Mouse (Mus musculus) c-Kit-negative CD71-positive TER-119-positive erythroid progenitor cells, embryonic 14.5 days (primary cell): Measurements from ENCODE around the gene Tnxb.
"Not testable (repeated sequence)": the region's sequence is repeated elsewhere in the genome, so short reads cannot be mapped to it uniquely, and the experiment has no call there.

Experiments used
- DNase-seq: peaks from one replicate; pipeline ENCODE4 v3.0.0-alpha.2; 2013; ENCODE audit warnings: low read depth, low spot score

The Tnxb gene

GRCm38 (mm10) chr17:34737466-34737865 lies 67.1 kb downstream of the Tnxb start:
- not testable (repeated sequence) for DNase-seq

- not testable (repeated sequence) for DNase-seq
Observed at GRCm38 (mm10) chr17:34739708-34740107, 69.4 kb downstream of the Tnxb start.

GRCm38 (mm10) chr17:34740280-34740679 lies 69.9 kb downstream of the Tnxb start:
- no peak for DNase-seq

GRCm38 (mm10) chr17:34743719-34744118 lies 73.4 kb downstream of the Tnxb start, which contains the start of gene C4b:
Gene C4b, minus strand, starts transcription at chr17:34743882.
- no peak for DNase-seq

- DNase-seq = no peak
Observed at GRCm38 (mm10) chr17:34744206-34744605, 73.9 kb downstream of the Tnxb start.

GRCm38 (mm10) chr17:34744611-34745010 lies 74.3 kb downstream of the Tnxb start:
- DNase-seq = not testable (repeated sequence)

GRCm38 (mm10) chr17:34745166-34745565 lies 74.8 kb downstream of the Tnxb start:
- not testable (repeated sequence) for DNase-seq

- DNase-seq = no peak
Observed at GRCm38 (mm10) chr17:34746531-34746930, 76.2 kb downstream of the Tnxb start.

GRCm38 (mm10) chr17:34761471-34761870 lies 91.1 kb downstream of the Tnxb start:
- no peak for DNase-seq
